Mouse (Mus musculus) right cerebral cortex, postnatal 36 days (tissue): ENCODE data around the gene Gm4871.

ENCODE experiments used
- DNase-seq, 2 experiments: peaks; one replicate each; pipeline ENCODE4 v3.0.0; 2022; ENCODE audit warnings: low spot score in 2 of 2, mixed read lengths in 1 of 2

Gene Gm4871

DNA sequence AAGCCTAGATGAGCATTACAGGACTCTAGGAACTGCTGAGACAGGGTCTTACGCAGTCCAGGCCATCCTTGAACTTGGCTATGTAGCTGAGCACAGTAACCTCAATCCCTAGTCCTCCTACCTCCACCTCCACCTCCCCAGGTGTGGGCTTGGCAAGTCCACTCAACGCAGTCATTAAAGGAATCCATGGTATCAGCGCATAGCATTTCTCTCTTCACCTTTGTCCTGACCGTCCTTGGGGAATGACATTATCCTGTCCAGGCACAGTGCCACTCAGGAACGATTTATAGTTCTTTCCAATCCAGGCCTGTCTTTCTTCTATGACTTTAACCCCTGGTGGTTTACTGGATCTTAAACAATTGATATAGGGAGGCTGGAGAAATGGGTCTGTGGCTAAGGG is 42.1 kb downstream of the Gm4871 start:
- DNase-seq = no peak

DNA sequence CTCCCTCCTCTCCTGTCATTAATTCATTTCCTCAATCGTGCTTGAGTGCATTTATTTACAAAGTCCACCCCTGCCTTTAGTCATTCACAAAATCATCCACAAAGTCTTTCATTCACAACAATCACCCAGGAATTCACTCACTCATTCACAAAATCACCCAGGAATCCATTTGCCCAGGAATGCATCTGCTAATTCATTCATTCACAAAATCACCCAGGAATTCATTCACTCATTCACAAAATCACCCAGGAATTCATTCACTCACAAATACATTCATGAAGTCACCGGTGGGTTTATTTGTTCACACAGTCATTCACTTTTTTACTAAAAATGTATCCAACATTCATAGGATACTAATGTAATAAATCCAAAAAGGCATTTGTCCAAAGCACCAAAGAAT is 42.5 kb downstream of the Gm4871 start:
- DNase-seq = no peak

DNA sequence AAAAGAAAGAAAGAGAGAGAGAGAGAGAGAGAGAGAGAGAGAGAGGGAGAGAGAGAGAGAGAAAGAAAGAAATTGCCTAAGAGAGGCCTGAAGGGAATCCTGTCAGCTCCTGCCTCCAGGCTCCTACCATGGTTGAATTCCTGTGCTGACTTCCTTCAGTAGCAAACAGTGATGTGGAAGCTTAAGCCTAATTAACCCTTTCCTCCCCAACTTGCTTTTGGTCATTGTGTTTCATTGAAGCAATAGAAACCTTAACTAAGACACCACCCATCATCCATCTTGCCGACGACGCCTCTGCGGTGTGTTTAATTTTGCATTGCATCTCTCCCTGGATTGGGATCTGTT is 43.5 kb downstream of the Gm4871 start:
- DNase-seq = no peak

DNA sequence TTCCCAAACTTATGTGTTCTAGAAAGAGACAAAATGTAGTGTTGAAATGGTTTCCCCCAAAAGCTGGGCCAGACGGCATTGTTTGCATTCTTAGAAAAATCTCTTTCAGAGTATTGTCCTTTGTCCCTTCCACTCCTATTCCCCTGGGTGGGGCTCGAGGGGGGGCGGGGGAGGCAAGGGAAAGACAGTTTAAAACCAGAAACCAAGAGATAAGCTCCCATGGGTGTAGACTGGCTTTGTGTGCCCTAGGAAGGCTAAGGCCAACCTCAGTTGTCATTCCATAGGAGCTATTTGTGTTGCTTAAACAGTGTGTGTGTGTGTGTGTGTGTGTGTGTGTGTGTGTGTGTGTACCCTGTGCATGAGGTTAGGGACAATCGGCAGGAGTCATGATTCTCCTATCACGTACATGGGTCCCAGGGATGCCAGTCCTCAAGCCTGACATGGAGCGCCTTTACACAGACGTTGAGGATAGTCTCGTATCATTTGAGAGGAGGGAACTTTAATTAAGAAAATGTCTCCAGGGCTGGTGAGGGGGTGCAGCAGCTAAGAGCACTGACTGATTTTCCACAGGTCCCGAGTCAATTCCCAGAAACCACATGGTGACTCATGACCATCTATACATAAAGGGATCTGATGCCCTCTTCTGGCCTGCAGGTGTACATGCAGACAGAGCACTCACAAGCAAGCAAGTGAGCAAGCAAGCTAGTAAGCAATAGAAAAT is 44.1 kb downstream of the Gm4871 start:
- peak; percentile 13 to 49 for DNase-seq

DNA sequence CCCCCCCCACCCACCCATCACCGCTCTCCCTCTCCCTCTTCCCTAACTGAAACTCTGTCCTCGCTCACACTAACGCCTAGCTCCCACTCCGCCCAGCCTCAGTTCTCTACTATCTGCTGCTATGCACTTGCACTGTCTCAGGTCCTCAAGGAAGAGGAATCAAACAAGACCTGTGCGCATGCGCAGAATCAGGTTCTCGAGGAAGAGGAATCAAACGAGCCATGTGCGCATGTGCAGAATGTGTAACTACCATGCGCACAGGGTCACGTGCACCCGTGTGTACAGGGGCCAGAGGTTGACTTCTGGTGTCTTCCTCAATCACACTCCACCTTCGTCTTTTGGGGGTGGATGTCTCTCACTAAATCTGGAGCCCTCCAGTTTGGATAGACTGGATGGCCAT is 45.0 kb downstream of the Gm4871 start:
- no peak for DNase-seq

DNA sequence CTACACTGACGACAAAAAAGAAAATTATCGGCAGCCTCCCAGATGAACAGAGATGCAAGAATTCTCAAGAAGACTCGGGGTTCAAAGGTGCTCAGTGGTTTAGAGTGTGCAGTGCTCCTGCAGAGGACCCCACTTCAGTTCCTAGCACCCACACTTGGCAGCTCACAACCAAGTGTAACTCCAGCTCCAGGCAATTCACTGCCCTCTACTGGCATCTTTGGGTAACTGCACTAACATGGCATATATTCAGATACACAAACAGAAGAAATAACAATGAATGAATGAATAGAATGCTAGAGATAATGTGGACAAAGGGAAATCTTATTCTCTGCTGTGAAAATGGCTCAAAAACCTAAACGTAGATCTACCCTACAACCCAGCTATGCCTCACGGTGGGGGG is 47.7 kb downstream of the Gm4871 start:
- no peak for DNase-seq

DNA sequence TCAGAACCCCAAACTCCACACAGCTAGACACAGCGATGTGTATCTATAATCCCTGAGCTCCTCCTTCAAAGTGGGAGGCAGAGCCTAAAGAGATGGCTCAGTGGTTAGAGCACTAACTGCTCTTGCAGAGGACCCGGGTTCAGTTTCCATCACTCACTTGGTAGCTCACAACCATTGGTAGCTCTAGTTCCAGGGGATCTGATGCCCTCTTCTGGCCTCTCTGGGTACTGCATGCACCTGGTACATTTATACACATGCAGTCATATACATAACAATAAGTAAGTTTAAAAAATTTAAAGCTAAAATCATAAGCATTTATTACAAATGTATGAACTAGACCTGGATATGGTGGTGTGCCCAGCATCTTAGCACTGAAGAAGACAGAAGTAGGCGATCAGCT is 49.3 kb downstream of the Gm4871 start:
- DNase-seq = no peak
